Mouse (Mus musculus) erythroblast, embryonic 14.5 days (primary cell): ENCODE results near the gene Agtrap.

ENCODE experiments used
- GATA1 ChIP-seq: IDR thresholded peaks from 2 replicates; pipeline ENCODE4 v1.6.1; 2012; ENCODE audit warnings: low read length, inconsistent platforms, mixed read lengths
- TAL1 ChIP-seq: IDR thresholded peaks from 3 replicates; pipeline ENCODE4 v1.6.1; 2012; ENCODE audit warnings: low read length, inconsistent platforms, mixed read lengths

DNA sequence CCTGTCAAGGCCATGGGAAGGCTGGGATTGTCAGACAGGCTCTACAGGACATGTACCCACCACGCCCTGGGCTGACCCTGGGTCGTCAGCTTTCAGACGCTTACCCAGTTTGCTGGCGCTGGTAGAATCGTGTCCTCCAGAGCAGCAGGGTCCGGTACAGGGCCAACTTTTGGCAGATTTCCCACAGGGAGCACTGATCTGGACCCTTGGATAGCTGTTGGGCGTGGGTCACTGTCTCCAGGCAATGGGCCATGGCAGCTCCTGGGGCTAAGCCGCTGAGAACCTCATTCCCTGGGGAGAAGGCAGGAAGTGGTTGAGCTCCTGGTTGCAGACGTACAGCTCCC is 21.5 kb downstream of the Agtrap start:
- no peak for TF ChIP-seq GATA1
- no peak for TF ChIP-seq TAL1
